Mouse (Mus musculus) liver, embryonic 11.5 days (tissue): Measurements from ENCODE around the gene Crhr1. TPM values are rescaled to one million over a fixed set of nuclear protein-coding genes. Genes with fewer than 3 reads are reported as not detected.

Experiments
- ATAC-seq: fragments of 200-750 bp; cut with Nextera tagmentation; replicated peaks from 2 replicates; pipeline ENCODE4 v1.8.0; 2017; ENCODE audit warnings: moderate number of reproducible peaks, mild to moderate bottlenecking, moderate TSS enrichment, moderate library complexity; ENCODE audit not compliant: low FRiP score
- DNase-seq: peaks from one replicate; pipeline ENCODE4 v3.0.0-alpha.2; 2017; ENCODE audit warnings: low spot score
- H3K27ac ChIP-seq: fragments of 300-500 bp; sonication (generic); 2 replicates; pipeline ENCODE4 v1.5.1; 2014; ENCODE audit warnings: mild to moderate bottlenecking, low read depth, low read length, control low read depth
- H3K27me3 ChIP-seq: fragments of 300-500 bp; sonication (generic); replicated peaks from 2 replicates; pipeline ENCODE4 v1.6.1; 2014; ENCODE audit warnings: low read length, mixed read lengths; ENCODE audit not compliant: control insufficient read depth, insufficient read depth
- H3K36me3 ChIP-seq: fragments of 300-500 bp; sonication (generic); 2 replicates; pipeline ENCODE4 v1.6.1; 2014; ENCODE audit warnings: mild to moderate bottlenecking, low read length, moderate library complexity, mixed read lengths; ENCODE audit not compliant: control insufficient read depth, insufficient read depth
- H3K4me1 ChIP-seq: fragments of 300-500 bp; sonication (generic); replicated peaks from 2 replicates; pipeline ENCODE4 v1.6.1; 2014; ENCODE audit warnings: low read length, mixed read lengths; ENCODE audit not compliant: control insufficient read depth, insufficient read depth
- H3K4me2 ChIP-seq: fragments of 300-500 bp; sonication (generic); 2 replicates; pipeline ENCODE4 v1.6.1; 2014; ENCODE audit warnings: mild to moderate bottlenecking, control low read depth, moderate library complexity
- H3K4me3 ChIP-seq: fragments of 300-500 bp; sonication (generic); 2 replicates; pipeline ENCODE4 v1.5.1; 2014; ENCODE audit warnings: low read depth, low read length, control low read depth
- H3K9ac ChIP-seq: fragments of 300-500 bp; sonication (generic); 2 replicates; pipeline ENCODE4 v1.6.1; 2014; ENCODE audit warnings: low read depth, low read length, control low read depth
- H3K9me3 ChIP-seq: fragments of 300-500 bp; sonication (generic); 2 replicates; pipeline ENCODE4 v1.6.1; 2016; ENCODE audit warnings: low read length, inconsistent platforms, mixed read lengths; ENCODE audit not compliant: control insufficient read depth
- WGBS: fragments of 180-500 bp; shearing (Covaris S2); extraction: QIAGEN DNeasy Blood & Tissue Kit; methylation state at CpG from one replicate; pipeline ENCODE4 v1.1.7; 2014; 5-methylcytosine and 5-hydroxymethylcytosine counted together
- polyA plus RNA-seq: library from polyadenylated mRNA; unstranded; fragments of >200 nt; fragmentation: Nextera tagmentation; extraction: Ambion mirVana; gene quantifications from 2 replicates; pipeline ENCODE4 v1.2.1, GENCODE M21; 2014

The Crhr1 gene
- not detected in 2 replicates for polyA plus RNA-seq

- Histone ChIP-seq H3K9ac (no peak within 1 kb of the TSS; the same call in 1 of the 2 replicates), H3K4me1 (no peaks in the 10 kb centered on the region), H3K4me2 (peak within 1 kb of the TSS; percentile 73), H3K9me3 (no peaks in the 10 kb centered on the region), H3K27ac (no peak within 1 kb of the TSS), H3K4me3 (peak within 1 kb of the TSS; percentile 49), H3K36me3 (no peaks in the 10 kb centered on the region), H3K27me3 (peaks cover 79% of the 10 kb centered on the region)
- DNase-seq (peak; percentile 37), ATAC-seq (no peak; the same call in 1 of the 2 replicates)
- WGBS: 2% methylated on average over 70 of the region's 80 CpGs
Observed at GRCm38 (mm10) chr11:104132580-104133441, at the start of gene Crhr1. Gene Crhr1 (plus strand): TSS chr11:104132855.

DNA sequence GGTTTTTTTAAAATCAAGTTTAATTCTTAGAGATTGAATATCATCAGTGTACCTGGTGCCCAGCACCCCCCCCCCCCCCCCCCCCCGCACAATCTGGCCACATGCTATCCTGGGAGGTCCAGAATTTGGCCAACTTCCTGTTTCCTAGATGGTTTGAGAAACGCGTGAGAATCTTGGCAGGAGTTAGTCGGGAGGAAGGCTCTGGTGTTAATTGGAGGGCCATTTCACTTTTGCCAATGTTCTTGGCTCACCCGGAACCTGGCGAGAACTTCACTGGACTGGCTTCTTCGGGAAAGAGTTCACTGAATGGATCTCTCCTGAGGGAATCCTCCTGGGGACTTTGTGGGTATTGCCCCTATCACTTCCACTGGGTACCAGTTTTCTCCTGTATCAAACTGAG is 49.4 kb upstream of the Crhr1 start:
- Histone ChIP-seq H3K4me2 (no peak overlapping the region), H3K9ac (no peak overlapping the region), H3K36me3 (no peaks in the 10 kb centered on the region), H3K27me3 (no peaks in the 10 kb centered on the region), H3K9me3 (no peaks in the 10 kb centered on the region), H3K4me3 (no peak overlapping the region), H3K4me1 (no peaks in the 10 kb centered on the region), H3K27ac (no peak overlapping the region)
- WGBS: 85% methylated on average over 6 of the region's 7 CpGs
- ATAC-seq (no peak), DNase-seq (no peak)

GRCm38 (mm10) chr11:104083716-104084115 is 48.9 kb upstream of the Crhr1 start:
- no peak overlapping the region for H3K9ac ChIP-seq
- H3K27me3 ChIP-seq: no peaks in the 10 kb centered on the region
- WGBS: 67% methylated on average over 6 of the region's 6 CpGs
- ATAC-seq (no peak), DNase-seq (no peak)
- H3K9me3 ChIP-seq: no peaks in the 10 kb centered on the region
- H3K4me3 ChIP-seq: no peak overlapping the region
- H3K4me2 ChIP-seq: no peak overlapping the region
- H3K4me1 ChIP-seq: no peaks in the 10 kb centered on the region
- no peak overlapping the region for H3K27ac ChIP-seq
- no peaks in the 10 kb centered on the region for H3K36me3 ChIP-seq

GRCm38 (mm10) chr11:104088519-104088918 is 44.1 kb upstream of the Crhr1 start:
- no peak overlapping the region for H3K27ac ChIP-seq
- no peaks in the 10 kb centered on the region for H3K36me3 ChIP-seq
- WGBS: 71% methylated on average over 10 of the region's 10 CpGs
- no peak overlapping the region for H3K9ac ChIP-seq
- no peak overlapping the region for H3K4me2 ChIP-seq
- no peak overlapping the region for H3K4me3 ChIP-seq
- no peaks in the 10 kb centered on the region for H3K9me3 ChIP-seq
- ATAC-seq: no peak
- H3K27me3 ChIP-seq: no peaks in the 10 kb centered on the region
- DNase-seq: no peak
- no peaks in the 10 kb centered on the region for H3K4me1 ChIP-seq

GRCm38 (mm10) chr11:104090769-104091168 is 41.9 kb upstream of the Crhr1 start:
- no peaks in the 10 kb centered on the region for H3K36me3 ChIP-seq
- H3K9me3 ChIP-seq: no peaks in the 10 kb centered on the region
- H3K4me2 ChIP-seq: no peak overlapping the region
- H3K4me1 ChIP-seq: no peaks in the 10 kb centered on the region
- ATAC-seq (no peak), DNase-seq (no peak)
- no peak overlapping the region for H3K27ac ChIP-seq
- no peak overlapping the region for H3K4me3 ChIP-seq
- H3K27me3 ChIP-seq: no peaks in the 10 kb centered on the region
- H3K9ac ChIP-seq: no peak overlapping the region

GRCm38 (mm10) chr11:104095151-104095550 is 37.5 kb upstream of the Crhr1 start:
- Histone ChIP-seq H3K27me3 (peaks cover 8% of the 10 kb centered on the region; the same call in 1 of the 2 replicates), H3K4me2 (no peak overlapping the region), H3K27ac (no peak overlapping the region), H3K4me1 (no peaks in the 10 kb centered on the region), H3K36me3 (no peaks in the 10 kb centered on the region), H3K9ac (no peak overlapping the region), H3K4me3 (no peak overlapping the region), H3K9me3 (no peaks in the 10 kb centered on the region)
- ATAC-seq (no peak), DNase-seq (no peak)
- WGBS: 58% methylated on average over 3 of the region's 3 CpGs

DNA sequence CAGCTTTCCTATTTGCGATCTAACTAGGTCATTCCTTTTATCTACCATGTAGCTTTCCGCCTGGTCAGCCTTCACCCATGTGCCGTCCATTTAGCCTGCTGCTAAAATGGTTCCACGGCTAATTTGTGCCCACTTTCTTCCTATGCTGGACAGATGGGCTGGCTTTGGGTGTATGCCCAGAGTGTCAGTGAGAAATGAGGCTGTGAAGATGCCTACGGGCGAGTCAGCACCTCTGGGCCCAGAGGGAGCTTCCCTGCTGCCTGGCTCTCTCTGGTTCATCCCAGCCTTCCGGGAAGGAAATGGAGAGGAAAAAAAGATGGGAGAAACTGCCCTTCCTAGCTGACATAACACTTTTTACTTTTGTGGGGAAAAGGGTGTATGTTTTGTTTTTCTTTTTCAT is 36.1 kb upstream of the Crhr1 start:
- WGBS: 76% methylated on average over 7 of the region's 7 CpGs
- peaks cover 8% of the 10 kb centered on the region; the same call in 1 of the 2 replicates for H3K27me3 ChIP-seq
- H3K9ac ChIP-seq: no peak overlapping the region
- ATAC-seq: no peak
- H3K4me2 ChIP-seq: no peak overlapping the region
- no peaks in the 10 kb centered on the region for H3K4me1 ChIP-seq
- no peaks in the 10 kb centered on the region for H3K36me3 ChIP-seq
- H3K9me3 ChIP-seq: no peaks in the 10 kb centered on the region
- no peak overlapping the region for H3K4me3 ChIP-seq
- H3K27ac ChIP-seq: no peak overlapping the region
- no peak for DNase-seq

- WGBS: 14% methylated on average over 7 of the region's 7 CpGs
- ATAC-seq (no peak), DNase-seq (no peak)
- no peak overlapping the region for H3K27ac ChIP-seq
- H3K4me2 ChIP-seq: no peak overlapping the region
- H3K9me3 ChIP-seq: no peaks in the 10 kb centered on the region
- no peak overlapping the region for H3K9ac ChIP-seq
- peaks cover 8% of the 10 kb centered on the region; the same call in 1 of the 2 replicates for H3K27me3 ChIP-seq
- no peak overlapping the region for H3K4me3 ChIP-seq
- no peaks in the 10 kb centered on the region for H3K36me3 ChIP-seq
- H3K4me1 ChIP-seq: no peaks in the 10 kb centered on the region
Observed at GRCm38 (mm10) chr11:104099542-104099941, 33.1 kb upstream of the Crhr1 start.

DNA sequence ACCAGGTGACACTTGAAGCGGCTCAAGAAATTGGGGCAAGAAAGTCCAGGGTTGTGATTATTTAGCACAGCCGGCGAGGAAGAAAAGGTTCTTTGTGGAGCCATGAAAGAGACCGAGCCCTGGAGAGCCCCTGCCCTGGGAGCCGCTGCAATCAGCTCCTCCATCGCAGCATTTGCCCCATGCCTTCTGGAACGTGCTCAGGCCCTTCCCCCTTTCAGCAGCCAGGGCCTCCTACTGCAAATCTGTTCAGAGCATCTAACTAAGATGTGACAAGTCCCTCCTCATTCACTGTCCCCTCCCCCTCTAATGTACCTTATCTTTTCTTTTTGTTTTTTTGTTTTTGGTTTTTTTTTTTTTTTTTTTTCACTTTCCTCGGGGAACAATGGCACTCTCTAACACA is 30.0 kb upstream of the Crhr1 start:
- H3K27me3 ChIP-seq: peaks cover 8% of the 10 kb centered on the region; the same call in 1 of the 2 replicates
- 45% methylated on average over 8 of the region's 8 CpGs for WGBS
- DNase-seq: no peak

More for the DNA sequence above, 30.0 kb upstream of the Crhr1 start:
- no peak overlapping the region for H3K27ac ChIP-seq
- H3K9ac ChIP-seq: no peak overlapping the region
- no peaks in the 10 kb centered on the region for H3K36me3 ChIP-seq
- no peak overlapping the region for H3K4me3 ChIP-seq
- H3K9me3 ChIP-seq: no peaks in the 10 kb centered on the region
- no peaks in the 10 kb centered on the region for H3K4me1 ChIP-seq
- no peak for ATAC-seq
- H3K4me2 ChIP-seq: no peak overlapping the region
